Mouse (Mus musculus) heart, adult 2 months (tissue): ENCODE data around the gene Cep104. TPM values are rescaled to one million over a fixed set of nuclear protein-coding genes. Genes with fewer than 3 reads are reported as not detected.

Experiments
- DNase-seq, 2 experiments: peaks; one replicate each; pipeline ENCODE4 v3.0.0; 2021
- H3K27ac ChIP-seq: fragments of 200-600 bp; 2 replicates; pipeline ENCODE4 v1.8.1; 2022
- H3K27me3 ChIP-seq: fragments of 200-500 bp; 2 replicates; pipeline ENCODE4 v1.6.1; 2012; ENCODE audit warnings: mild to moderate bottlenecking, low read length, inconsistent platforms, mixed read lengths; ENCODE audit not compliant: control insufficient read depth, insufficient read depth
- H3K36me3 ChIP-seq: fragments of 200-500 bp; 2 replicates; pipeline ENCODE4 v1.6.1; 2012; ENCODE audit warnings: low read length, inconsistent platforms; ENCODE audit not compliant: control insufficient read depth, insufficient read depth
- H3K4me1 ChIP-seq: fragments of 200-500 bp; 2 replicates; pipeline ENCODE4 v1.6.1; 2011; ENCODE audit warnings: low read length; ENCODE audit not compliant: control insufficient read depth, insufficient read depth
- H3K4me3 ChIP-seq: fragments of 200-600 bp; 2 replicates; pipeline ENCODE4 v1.8.1; 2022
- H3K79me2 ChIP-seq: fragments of 200-500 bp; replicated peaks from 2 replicates; pipeline ENCODE4 v1.6.1; 2012; ENCODE audit warnings: mild to moderate bottlenecking, inconsistent platforms, low read length, moderate library complexity, mixed read lengths; ENCODE audit not compliant: control insufficient read depth, insufficient read depth
- H3K9ac ChIP-seq: fragments of 200-500 bp; 2 replicates; pipeline ENCODE4 v1.6.1; 2012; ENCODE audit warnings: low read depth, mild to moderate bottlenecking, control low read depth, inconsistent platforms, low read length, mixed read lengths
- CTCF ChIP-seq: fragments of 200-600 bp; IDR thresholded peaks from 2 replicates; pipeline ENCODE4 v1.8.1; 2022; ENCODE audit warnings: antibody characterized with exemption, mild to moderate bottlenecking, moderate library complexity
- EP300 ChIP-seq: fragments of 200-500 bp; IDR thresholded peaks from 2 replicates; pipeline ENCODE4 v1.6.1; 2011; ENCODE audit warnings: low read depth, low read length, control low read depth; ENCODE audit not compliant: insufficient read depth
- POLR2A ChIP-seq: fragments of 200-500 bp; IDR thresholded peaks from 2 replicates; pipeline ENCODE4 v1.6.1; 2011; ENCODE audit warnings: mild to moderate bottlenecking, low read depth, low read length, control low read depth; ENCODE audit not compliant: insufficient read depth
- WGBS: fragments of 180-500 bp; shearing (Covaris S2); methylation state at CpG from one replicate; pipeline ENCODE4 v1.1.7; 2018; 5-methylcytosine and 5-hydroxymethylcytosine counted together
- intact Hi-C: fragments of 180-260 bp; cut with DNase I; formaldehyde crosslinking; loops from one replicate; pipeline ENCODE4 v1.15.1; 2025
- polyA plus RNA-seq: library from polyadenylated mRNA; depleted of rRNA; stranded (reverse); fragments of >200 nt; gene quantifications from 2 replicates; pipeline ENCODE4 v1.2.3, GENCODE M21; 2012
- total RNA-seq, 2 experiments: library from RNA; stranded (reverse); gene quantifications; 2 replicates each; pipeline ENCODE4 v1.2.3; 2021

The Cep104 gene
- total and polyA plus RNA-seq, 3 experiments, result 19.6 to 31.5 (median 28.1) TPM

- Histone ChIP-seq H3K79me2 (no peaks in the 10 kb centered on the region), H3K4me1 (no peaks in the 10 kb centered on the region), H3K9ac (no peak overlapping the region), H3K27me3 (no peaks in the 10 kb centered on the region), H3K36me3 (no peaks in the 10 kb centered on the region), H3K4me3 (no peak overlapping the region), H3K27ac (no peak overlapping the region)
- DNase-seq, result no peak
- no peak for TF ChIP-seq CTCF
- TF ChIP-seq EP300, result no peak
- TF ChIP-seq POLR2A, result no peak
- intact Hi-C loops, result no loop called here
- WGBS, result 94% methylated on average over 6 of the region's 6 CpGs
These were observed 31.3 kb downstream of the Cep104 start for GRCm38 (mm10) chr4:154006264-154006663.

- no peak overlapping the region for H3K4me3 ChIP-seq
- intact Hi-C loops, result no loop called here
- peaks cover 2% of the 10 kb centered on the region for H3K4me1 ChIP-seq
- H3K79me2 ChIP-seq, result peaks cover 7% of the 10 kb centered on the region
- 58% methylated on average over 4 of the region's 4 CpGs for WGBS
- no peak overlapping the region for H3K9ac ChIP-seq
- H3K27ac ChIP-seq, result no peak overlapping the region
- TF ChIP-seq EP300 (no peak), CTCF (no peak), POLR2A (no peak)
- no peaks in the 10 kb centered on the region for H3K27me3 ChIP-seq
- H3K36me3 ChIP-seq, result no peaks in the 10 kb centered on the region
- no peak for DNase-seq
These were observed 32.8 kb downstream of the Cep104 start for GRCm38 (mm10) chr4:154007759-154008158.

GRCm38 (mm10) chr4:154010907-154011645 is 36.1 kb downstream of the Cep104 start:
- no peak for DNase-seq
- 28% methylated on average over 13 of the region's 13 CpGs for WGBS
- TF ChIP-seq EP300, result no peak
- no peak for TF ChIP-seq CTCF
- no peak for TF ChIP-seq POLR2A
- peak overlapping the region; percentile 86 for H3K9ac ChIP-seq
- peak overlapping the region; percentile 74 for H3K27ac ChIP-seq
- no peaks in the 10 kb centered on the region for H3K36me3 ChIP-seq
- peaks cover 15% of the 10 kb centered on the region for H3K79me2 ChIP-seq
- intact Hi-C loops, result loop anchor here (1.0 to 5.0 kb wide), 3 partner anchors 53 to 146 kb away; partner anchors contain the start of genes Trp73 and Wrap73
- H3K4me3 ChIP-seq, result peak overlapping the region; percentile 90
- H3K4me1 ChIP-seq, result peaks cover 7% of the 10 kb centered on the region
- no peaks in the 10 kb centered on the region for H3K27me3 ChIP-seq

GRCm38 (mm10) chr4:154011646-154012089 is 36.7 kb downstream of the Cep104 start, which contains the start of gene Lrrc47:
Gene Lrrc47 (plus strand): TSS chr4:154011731.
- peaks cover 7% of the 10 kb centered on the region for H3K4me1 ChIP-seq
- intact Hi-C loops, result loop anchor here (1.0 to 5.0 kb wide), 3 partner anchors 36 to 146 kb away; partner anchors contain the start of genes Cep104, Dffb, Trp73 and Wrap73

GRCm38 (mm10) chr4:154012132-154012882 is 37.3 kb downstream of the Cep104 start:
- Histone ChIP-seq H3K9ac (peak overlapping the region; percentile 97), H3K4me1 (peaks cover 7% of the 10 kb centered on the region), H3K27me3 (no peaks in the 10 kb centered on the region), H3K36me3 (no peaks in the 10 kb centered on the region), H3K79me2 (peaks cover 15% of the 10 kb centered on the region), H3K4me3 (peak overlapping the region; percentile 90), H3K27ac (peak overlapping the region; percentile 74)
- TF ChIP-seq CTCF (no peak), EP300 (no peak), POLR2A (no peak)
- no peak for DNase-seq
- intact Hi-C loops, result loop anchor here (1.0 to 5.0 kb wide), 3 partner anchors 37 to 145 kb away; partner anchors contain the start of genes Cep104, Dffb, Trp73 and Wrap73
- 2% methylated on average over 55 of the region's 55 CpGs for WGBS

More at GRCm38 (mm10) chr4:154011646-154012089, 36.7 kb downstream of the Cep104 start, which contains the start of gene Lrrc47:
- Histone ChIP-seq H3K79me2 (peaks cover 15% of the 10 kb centered on the region), H3K27ac (peak within 1 kb of the TSS; percentile 74), H3K4me3 (peak within 1 kb of the TSS; percentile 90), H3K27me3 (no peaks in the 10 kb centered on the region), H3K36me3 (no peaks in the 10 kb centered on the region), H3K9ac (peak within 1 kb of the TSS; percentile 97)
- TF ChIP-seq CTCF (0 out of 2 replicates have a peak, but pooled peaks have one; percentile 2), EP300 (no peak), POLR2A (peak; percentile 75)
- WGBS, result 1% methylated on average over 54 of the region's 59 CpGs
- DNase-seq, result peak; percentile 87 to 89
